Mouse (Mus musculus): ENCODE measurements around the gene Sema4c.

Sema4c gene

GRCm38 (mm10) chr1:36576991-36577675 is 19.0 kb upstream of the Sema4c start:
- DNase-seq = no peak

GRCm38 (mm10) chr1:36575347-36575746 is 17.2 kb upstream of the Sema4c start:
- DNase-seq = no peak

GRCm38 (mm10) chr1:36574196-36574955 is 16.2 kb upstream of the Sema4c start:
- DNase-seq = no peak

GRCm38 (mm10) chr1:36573524-36573923 is 15.4 kb upstream of the Sema4c start:
- DNase-seq = peak in 1 of 2 experiments; percentile 55

- no peak for DNase-seq
Observed at GRCm38 (mm10) chr1:36572709-36573108, 14.6 kb upstream of the Sema4c start.

GRCm38 (mm10) chr1:36572140-36572700 is 14.1 kb upstream of the Sema4c start:
- no peak for DNase-seq

GRCm38 (mm10) chr1:36571627-36572026 is 13.5 kb upstream of the Sema4c start:
- peak; percentile 76 to 86 for DNase-seq

GRCm38 (mm10) chr1:36570320-36570719 is 12.2 kb upstream of the Sema4c start:
- DNase-seq = no peak

GRCm38 (mm10) chr1:36569694-36570276 is 11.6 kb upstream of the Sema4c start:
- DNase-seq = peak in 1 of 2 experiments; percentile 55

- peak in 1 of 2 experiments; percentile 44 for DNase-seq
Observed at GRCm38 (mm10) chr1:36568776-36569175, 10.6 kb upstream of the Sema4c start.

GRCm38 (mm10) chr1:36567818-36568603 is 9.9 kb upstream of the Sema4c start:
- DNase-seq = no peak

- DNase-seq = no peak
Observed at GRCm38 (mm10) chr1:36566425-36566824, 8.3 kb upstream of the Sema4c start.

GRCm38 (mm10) chr1:36564101-36564500 is 6.0 kb upstream of the Sema4c start:
- no peak for DNase-seq

GRCm38 (mm10) chr1:36563632-36564031 is 5.5 kb upstream of the Sema4c start:
- DNase-seq = no peak

- DNase-seq = no peak
Observed at GRCm38 (mm10) chr1:36563197-36563596, 5.0 kb upstream of the Sema4c start.

GRCm38 (mm10) chr1:36562388-36562787 is 4.2 kb upstream of the Sema4c start:
- DNase-seq = no peak

GRCm38 (mm10) chr1:36560903-36561302 is 2.8 kb upstream of the Sema4c start:
- DNase-seq = no peak

- no peak for DNase-seq
Observed at GRCm38 (mm10) chr1:36559888-36560287, 1.7 kb upstream of the Sema4c start.

GRCm38 (mm10) chr1:36559256-36559655 is 1.1 kb upstream of the Sema4c start:
- DNase-seq = no peak

GRCm38 (mm10) chr1:36557457-36558011 is 615 bp downstream of the Sema4c start:
- peak; percentile 91 to 96 for DNase-seq

GRCm38 (mm10) chr1:36556553-36557456 is 1.3 kb downstream of the Sema4c start:
- DNase-seq = peak; percentile 95 to 96
